Mouse (Mus musculus): ENCODE data around the gene Tut1.

Tut1 gene

GRCm38 (mm10) chr19:8953135-8954039 lies at the start of gene Tut1:
Tut1 (plus strand) TSS chr19:8953847.
- in situ Hi-C loops (cut with MboI, MseI): no loop called here

- in situ Hi-C loops (cut with MboI, MseI): loop anchor here (10.0 kb wide), 2 partner anchors 56 to 1884 kb away; partner anchors contain the start of gene Eef1g
Measured at GRCm38 (mm10) chr19:8908531-8908930, 45.1 kb upstream of the Tut1 start.

- in situ Hi-C loops (cut with MboI, MseI): no loop called here
Measured at GRCm38 (mm10) chr19:8911810-8912209, 41.8 kb upstream of the Tut1 start.

- in situ Hi-C loops (cut with MboI, MseI): no loop called here
Measured at GRCm38 (mm10) chr19:8914212-8914611, 39.4 kb upstream of the Tut1 start.

GRCm38 (mm10) chr19:8919000-8919399 lies 34.6 kb upstream of the Tut1 start:
- in situ Hi-C loops (cut with MboI, MseI): no loop called here

- in situ Hi-C loops (cut with MboI, MseI): no loop called here
Measured at GRCm38 (mm10) chr19:8919684-8920072, 34.0 kb upstream of the Tut1 start.

- in situ Hi-C loops (cut with MboI, MseI): no loop called here
Measured at GRCm38 (mm10) chr19:8920073-8920736, 33.4 kb upstream of the Tut1 start, which contains the start of gene B3gat3. B3gat3 (plus strand) TSS chr19:8920374.

GRCm38 (mm10) chr19:8920836-8921291 lies 32.8 kb upstream of the Tut1 start:
- in situ Hi-C loops (cut with MboI, MseI): no loop called here

- in situ Hi-C loops (cut with MboI, MseI): no loop called here
Measured at GRCm38 (mm10) chr19:8921741-8922140, 31.9 kb upstream of the Tut1 start.

- in situ Hi-C loops (cut with MboI, MseI): no loop called here
Measured at GRCm38 (mm10) chr19:8926766-8927165, 26.9 kb upstream of the Tut1 start.

GRCm38 (mm10) chr19:8927891-8928525 lies 25.6 kb upstream of the Tut1 start:
- in situ Hi-C loops (cut with MboI, MseI): no loop called here

- in situ Hi-C loops (cut with MboI, MseI): no loop called here
Measured at GRCm38 (mm10) chr19:8928689-8929223, 24.9 kb upstream of the Tut1 start.

GRCm38 (mm10) chr19:8929224-8930088 lies 24.2 kb upstream of the Tut1 start, which contains the start of the genes Rom1 and Eml3:
Rom1 (minus strand) TSS chr19:8929356.
Eml3 (plus strand) TSS chr19:8929552.
- in situ Hi-C loops (cut with MboI, MseI): no loop called here

- in situ Hi-C loops (cut with MboI, MseI): no loop called here
Measured at GRCm38 (mm10) chr19:8930117-8930516, 23.5 kb upstream of the Tut1 start.

GRCm38 (mm10) chr19:8930771-8931170 lies 22.9 kb upstream of the Tut1 start:
- in situ Hi-C loops (cut with MboI, MseI): no loop called here

GRCm38 (mm10) chr19:8936736-8937135 lies 16.9 kb upstream of the Tut1 start:
- in situ Hi-C loops (cut with MboI, MseI): loop anchor here (5.0 kb wide), 1 partner anchor 34 kb away; no protein-coding TSS in a partner anchor

- in situ Hi-C loops (cut with MboI, MseI): no loop called here
Measured at GRCm38 (mm10) chr19:8940526-8941133, 13.0 kb upstream of the Tut1 start.

- in situ Hi-C loops (cut with MboI, MseI): no loop called here
Measured at GRCm38 (mm10) chr19:8941136-8941514, 12.5 kb upstream of the Tut1 start.

GRCm38 (mm10) chr19:8941515-8942217 lies 12.0 kb upstream of the Tut1 start, which contains the start of gene Mta2:
Mta2 (plus strand) TSS chr19:8941875.
- in situ Hi-C loops (cut with MboI, MseI): no loop called here

All from regulatory T cell (primary cell).